Mouse (Mus musculus): ENCODE measurements around the gene Pcdh7.

The Pcdh7 gene

GRCm38 (mm10) chr5:57750320-57750719 is 32.6 kb downstream of the Pcdh7 start:
- DNase-seq, result no peak

- DNase-seq, result no peak
Measured at GRCm38 (mm10) chr5:57755791-57756190, 38.0 kb downstream of the Pcdh7 start.

DNA sequence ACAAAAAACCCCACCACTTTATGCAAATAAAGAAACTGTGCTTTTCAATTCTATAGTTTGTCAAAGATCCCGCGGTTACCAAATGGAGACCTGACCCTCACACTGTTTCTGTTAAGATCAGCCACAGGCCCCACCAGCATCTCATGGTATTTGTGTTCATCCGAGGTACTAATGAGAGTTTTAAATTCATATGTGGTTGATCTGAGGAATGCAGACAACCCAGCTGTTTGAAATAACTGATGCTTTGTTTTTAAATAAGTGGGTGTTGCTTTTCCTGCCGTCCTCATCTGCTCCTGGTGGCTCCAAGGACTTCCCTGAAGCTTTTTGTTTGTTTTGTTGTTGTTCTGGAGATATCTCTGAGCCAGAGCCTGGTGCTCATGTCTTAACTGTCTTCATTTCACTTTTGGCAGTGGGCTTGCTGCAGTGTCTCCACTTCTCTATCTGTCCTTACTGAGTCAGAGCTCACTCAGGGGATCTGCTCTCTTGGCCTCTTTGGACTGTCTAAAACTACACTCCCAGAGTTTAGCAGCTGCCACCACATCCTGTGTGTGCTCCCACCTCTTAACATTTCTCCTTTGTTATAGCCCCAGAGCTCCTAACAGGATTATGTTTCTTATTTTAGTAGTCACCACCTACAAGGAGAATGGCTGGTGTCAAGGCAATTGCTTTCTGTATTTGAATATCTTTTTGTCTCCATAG is 39.1 kb downstream of the Pcdh7 start:
- DNase-seq, result no peak

GRCm38 (mm10) chr5:57757436-57757898 is 39.7 kb downstream of the Pcdh7 start:
- no peak for DNase-seq

- DNase-seq, result no peak
Measured at GRCm38 (mm10) chr5:57758968-57759367, 41.2 kb downstream of the Pcdh7 start.

DNA sequence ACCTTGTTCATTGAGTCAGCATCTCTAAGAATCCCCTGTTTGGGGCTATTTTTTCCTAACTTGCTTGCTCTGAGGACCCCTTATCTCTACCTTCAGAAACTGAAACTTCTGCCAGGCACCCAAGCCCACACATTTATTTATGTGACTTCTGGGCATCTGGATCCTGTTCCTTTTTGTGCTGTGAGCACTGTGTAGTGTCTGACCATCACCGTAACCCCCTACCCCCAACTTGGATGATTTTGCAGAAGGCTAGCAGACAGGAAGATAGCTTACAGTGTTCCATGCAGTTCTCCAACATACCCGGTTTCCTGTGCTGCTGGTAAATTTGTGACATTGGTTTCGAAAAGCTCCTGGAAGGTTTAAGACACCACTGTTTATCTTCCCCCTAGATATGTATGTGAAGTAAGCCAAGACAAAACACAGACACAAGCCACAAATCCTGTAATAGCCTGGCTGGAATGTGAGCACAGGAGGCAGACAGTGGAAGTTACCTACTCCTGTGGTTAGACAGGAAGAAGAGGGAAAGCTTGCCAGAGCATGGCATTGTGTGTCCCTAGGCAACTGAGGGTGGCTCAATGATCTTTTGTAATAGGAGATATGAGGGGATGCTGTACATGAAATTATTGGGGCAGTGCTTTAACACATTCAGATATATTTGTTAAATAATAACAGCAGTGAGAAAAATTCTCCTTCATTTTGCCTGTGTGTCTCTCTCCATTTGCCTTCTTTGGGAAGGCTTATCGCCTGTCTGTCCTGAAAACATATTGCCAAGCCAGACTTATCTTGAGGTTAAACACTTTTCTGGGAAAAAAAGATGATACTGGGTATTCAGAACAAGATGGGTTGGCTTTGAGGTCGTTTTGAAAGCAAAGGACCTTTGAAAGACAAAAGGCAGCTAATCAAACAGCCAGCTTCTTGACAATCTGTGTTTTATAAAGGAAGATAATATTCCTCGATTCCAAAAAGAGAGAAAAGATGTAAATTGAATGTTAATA is 42.6 kb downstream of the Pcdh7 start:
- DNase-seq, result no peak

GRCm38 (mm10) chr5:57765356-57765755 is 47.6 kb downstream of the Pcdh7 start:
- no peak for DNase-seq

GRCm38 (mm10) chr5:57767346-57767745 is 49.6 kb downstream of the Pcdh7 start:
- DNase-seq, result no peak

GRCm38 (mm10) chr5:57768469-57769022 is 50.8 kb downstream of the Pcdh7 start:
- no peak for DNase-seq

- DNase-seq, result no peak
Measured at GRCm38 (mm10) chr5:57769644-57770043, 51.9 kb downstream of the Pcdh7 start.

DNA sequence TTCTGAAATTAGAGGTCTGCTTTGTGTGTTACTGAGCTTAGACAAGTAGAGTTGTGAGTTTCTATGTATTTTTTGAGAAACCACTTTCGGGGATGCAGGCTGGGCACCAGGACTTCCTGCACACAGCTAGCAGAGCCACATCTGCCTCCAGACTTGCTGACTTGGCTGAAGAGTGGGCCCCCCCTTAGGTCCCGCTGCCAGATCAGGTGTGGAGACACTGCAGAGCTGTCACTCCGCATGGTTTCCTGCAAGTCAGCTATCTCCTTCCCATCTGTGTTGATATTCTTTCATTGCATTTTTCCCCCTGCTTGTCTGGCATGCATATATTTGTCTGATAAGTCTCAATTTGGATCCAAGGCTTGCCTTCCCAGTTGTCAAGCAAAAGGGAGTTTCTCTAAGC is 52.6 kb downstream of the Pcdh7 start:
- no peak for DNase-seq

DNA sequence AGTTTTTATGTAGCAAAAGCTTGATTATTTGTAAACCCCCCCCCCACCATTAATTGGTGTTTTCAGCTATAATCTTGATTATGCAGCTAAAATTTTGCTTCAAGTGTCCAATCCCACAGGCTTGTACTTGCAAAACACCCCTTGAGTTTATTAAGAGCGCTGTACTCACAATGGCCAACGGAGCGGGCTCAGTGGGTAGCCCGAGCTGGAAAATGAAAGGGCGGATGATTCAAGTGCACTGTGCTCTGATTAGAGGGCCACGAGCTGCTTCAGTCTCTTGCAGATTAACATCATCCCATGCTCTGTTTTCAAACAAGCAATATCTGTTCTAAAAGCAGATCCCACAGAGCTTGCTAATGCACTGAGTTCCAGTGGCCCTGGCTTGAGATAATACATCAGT is 53.4 kb downstream of the Pcdh7 start:
- no peak for DNase-seq

DNA sequence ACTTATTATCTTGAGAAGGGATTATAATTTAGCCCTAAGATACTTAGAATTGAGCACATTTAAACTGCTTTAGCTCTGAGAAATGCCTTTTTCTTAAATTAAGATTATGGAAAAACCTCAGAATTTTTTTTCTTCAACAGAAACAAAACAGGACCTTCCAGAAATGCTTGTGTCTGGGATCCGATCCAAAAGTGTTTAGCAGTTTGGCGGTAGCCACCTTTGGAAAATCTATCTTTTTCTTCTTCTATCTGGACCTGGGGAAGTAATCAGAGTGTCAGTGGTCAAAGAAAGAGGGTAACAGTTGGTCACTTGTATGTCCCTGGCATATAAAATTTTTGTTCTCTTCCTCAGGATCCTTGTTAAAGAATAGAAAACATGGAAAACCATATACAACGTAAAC is 54.9 kb downstream of the Pcdh7 start:
- DNase-seq, result no peak

DNA sequence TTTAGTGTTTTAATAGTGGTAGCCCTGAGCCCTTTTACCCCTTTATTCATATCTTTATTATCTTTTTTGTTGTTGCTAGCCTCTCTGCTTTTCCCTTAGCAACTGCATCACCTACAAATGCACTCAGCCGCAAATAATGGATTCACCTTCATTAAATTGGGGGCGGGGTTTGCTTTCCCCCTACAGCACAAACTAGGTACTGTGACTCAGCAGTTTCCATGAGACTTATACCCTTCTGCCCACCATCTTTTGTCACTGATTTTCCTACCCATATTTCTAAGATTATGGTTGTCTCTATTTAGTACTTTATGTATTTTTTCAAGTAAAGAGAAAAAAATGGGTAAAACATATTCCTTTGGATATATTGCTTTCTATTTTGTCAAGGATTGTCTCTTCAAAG is 56.7 kb downstream of the Pcdh7 start:
- no peak for DNase-seq

- DNase-seq, result no peak
Measured at GRCm38 (mm10) chr5:57778093-57778492, 60.3 kb downstream of the Pcdh7 start.

GRCm38 (mm10) chr5:57779951-57780350 is 62.2 kb downstream of the Pcdh7 start:
- DNase-seq, result no peak

DNA sequence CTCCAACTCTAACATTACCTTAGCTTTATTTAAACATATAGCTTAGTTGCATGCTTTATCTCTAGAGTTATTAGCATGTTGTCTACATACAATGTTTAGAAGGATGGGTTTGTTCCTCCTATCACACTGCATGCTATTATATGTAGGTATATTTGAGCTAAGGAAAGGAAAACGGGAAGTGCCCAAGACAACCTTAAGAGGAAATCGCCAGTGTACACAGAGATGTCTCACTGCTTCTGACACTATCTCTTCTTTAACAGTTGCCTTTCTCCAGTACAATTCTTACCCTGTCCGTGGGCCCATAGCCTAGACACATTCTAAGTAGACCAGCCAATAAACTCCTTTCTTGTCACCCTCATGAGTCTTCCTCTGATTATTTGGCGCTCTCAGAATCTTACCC is 62.8 kb downstream of the Pcdh7 start:
- no peak for DNase-seq

DNA sequence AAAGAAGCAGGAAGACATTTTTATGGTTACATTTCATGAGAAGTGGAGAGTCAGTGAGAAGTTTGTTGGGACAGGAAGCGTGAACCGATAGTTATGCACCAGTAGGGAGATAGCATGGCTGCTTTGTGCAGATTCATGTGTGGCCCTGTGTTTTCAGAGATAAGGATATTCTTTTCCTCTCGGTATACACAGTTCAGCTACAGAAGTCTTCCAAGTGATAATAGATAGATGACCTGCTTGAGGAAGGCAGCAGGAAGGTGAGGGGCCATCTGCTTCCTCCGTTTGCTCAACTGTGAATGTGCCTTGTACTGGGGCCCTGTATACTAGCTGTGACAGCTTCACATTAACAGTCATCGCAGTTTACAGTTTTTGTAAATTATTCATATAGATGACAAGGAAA is 64.2 kb downstream of the Pcdh7 start:
- no peak for DNase-seq

DNA sequence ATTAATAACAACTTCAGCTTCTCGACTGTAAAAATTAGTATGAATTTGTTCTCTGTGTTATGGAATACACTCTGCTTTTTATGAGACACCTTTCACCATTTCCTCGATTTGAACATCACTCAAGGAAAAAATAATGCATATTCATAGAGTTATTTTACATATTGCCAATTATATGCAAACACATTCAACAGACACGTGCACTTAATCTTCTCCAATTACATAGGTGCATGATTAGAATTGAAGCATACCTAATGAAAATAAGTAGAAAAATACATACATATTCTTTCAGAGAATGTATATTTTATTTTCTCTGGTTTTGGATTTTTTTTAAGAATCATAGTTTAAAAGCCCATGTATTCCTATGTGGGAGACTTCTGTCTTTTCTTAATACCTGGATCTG is 64.8 kb downstream of the Pcdh7 start:
- no peak for DNase-seq

DNA sequence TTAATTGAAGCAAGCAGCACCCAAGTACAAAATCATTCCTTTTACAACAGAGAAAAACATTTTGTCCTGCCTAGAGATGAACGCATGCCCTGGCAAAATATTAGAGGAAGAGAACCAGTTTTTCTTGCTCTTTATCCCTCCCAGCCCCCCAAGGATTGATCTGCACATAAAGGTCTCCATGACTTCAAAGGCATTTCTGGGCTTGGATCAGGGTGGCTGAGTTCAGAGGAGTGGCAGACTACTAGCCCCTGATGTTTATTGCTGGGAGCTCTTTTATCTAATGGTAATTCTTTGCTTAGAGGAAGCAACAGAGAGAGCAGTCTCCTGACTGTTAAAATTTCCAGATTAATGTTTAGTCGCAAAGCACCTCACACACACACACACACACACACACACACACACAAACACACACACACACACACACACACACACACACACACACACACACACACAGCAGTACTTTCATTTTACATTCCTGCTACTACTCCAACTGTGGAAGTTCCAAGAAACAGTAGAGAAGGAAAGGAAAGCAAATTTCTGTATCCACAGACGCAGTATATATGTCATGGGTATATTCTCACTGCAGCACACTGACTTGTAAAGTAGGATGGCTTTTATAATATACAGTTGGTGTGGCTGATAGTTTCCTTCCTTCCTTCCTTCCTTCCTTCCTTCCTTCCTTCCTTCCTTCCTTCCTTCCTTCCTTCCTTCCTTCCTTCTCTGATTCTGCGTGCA is 71.2 kb downstream of the Pcdh7 start:
- DNase-seq, result no peak

GRCm38 (mm10) chr5:57796337-57796736 is 78.6 kb downstream of the Pcdh7 start:
- DNase-seq, result no peak

- no peak for DNase-seq
Measured at GRCm38 (mm10) chr5:57797951-57798670, 80.3 kb downstream of the Pcdh7 start.

Data from B cell, adult 2 months (primary cell).